Mouse (Mus musculus) MEL-GATA-1-ER (cell line): Measurements from ENCODE around the gene Fosl1.
"Not testable (repeated sequence)": the region's sequence is repeated elsewhere in the genome, so short reads cannot be mapped to it uniquely, and the experiment has no call there.

Experiments
- DNase-seq: peaks from one replicate; pipeline ENCODE4 v3.0.0-alpha.2; 2012; ENCODE audit warnings: low read depth; ENCODE audit errors: extremely low read depth

Gene Fosl1

GRCm38 (mm10) chr19:5481398-5481797, 34.1 kb downstream of the Fosl1 start:
- DNase-seq: no peak

GRCm38 (mm10) chr19:5483386-5484359, 36.3 kb downstream of the Fosl1 start:
- DNase-seq: no peak

GRCm38 (mm10) chr19:5484496-5484895, 37.1 kb downstream of the Fosl1 start:
- no peak for DNase-seq

- DNase-seq: no peak
Observed at GRCm38 (mm10) chr19:5485371-5485770, 38.0 kb downstream of the Fosl1 start.

GRCm38 (mm10) chr19:5485821-5486220, 38.5 kb downstream of the Fosl1 start:
- DNase-seq: no peak

- no peak for DNase-seq
Observed at GRCm38 (mm10) chr19:5486286-5486685, 38.9 kb downstream of the Fosl1 start.

- no peak for DNase-seq
Observed at GRCm38 (mm10) chr19:5486771-5487170, 39.4 kb downstream of the Fosl1 start.

GRCm38 (mm10) chr19:5487768-5488550, 40.6 kb downstream of the Fosl1 start, which contains the start of gene Mus81:
Gene Mus81, minus strand, starts transcription at chr19:5488402.
- DNase-seq: peak; percentile 92

- DNase-seq: peak; percentile 98
Observed at GRCm38 (mm10) chr19:5488878-5489571, 41.7 kb downstream of the Fosl1 start.

- DNase-seq: not testable (repeated sequence)
Observed at GRCm38 (mm10) chr19:5489721-5490120, 42.4 kb downstream of the Fosl1 start.

GRCm38 (mm10) chr19:5490313-5490897, 43.1 kb downstream of the Fosl1 start, which contains the start of gene Cfl1:
Gene Cfl1, plus strand, starts transcription at chr19:5490455.
- DNase-seq: peak; percentile 95

- DNase-seq: peak; percentile 87
Observed at GRCm38 (mm10) chr19:5490898-5491708, 43.8 kb downstream of the Fosl1 start.

- DNase-seq: no peak
Observed at GRCm38 (mm10) chr19:5492641-5493040, 45.3 kb downstream of the Fosl1 start.

GRCm38 (mm10) chr19:5493301-5493721, 46.0 kb downstream of the Fosl1 start:
- DNase-seq: not testable (repeated sequence)

- no peak for DNase-seq
Observed at GRCm38 (mm10) chr19:5494314-5494713, 47.0 kb downstream of the Fosl1 start.

GRCm38 (mm10) chr19:5495353-5496051, 48.2 kb downstream of the Fosl1 start:
- no peak for DNase-seq

- no peak for DNase-seq
Observed at GRCm38 (mm10) chr19:5496052-5496370, 48.7 kb downstream of the Fosl1 start.

GRCm38 (mm10) chr19:5500330-5500875, 53.1 kb downstream of the Fosl1 start:
- no peak for DNase-seq

GRCm38 (mm10) chr19:5503687-5504086, 56.3 kb downstream of the Fosl1 start, which contains the start of gene 1700020D05Rik:
Gene 1700020D05Rik, minus strand, starts transcription at chr19:5503787.
- DNase-seq: no peak
